Mouse (Mus musculus) CH12.LX (cell line): ENCODE measurements around the gene Otud3. TPM values are rescaled to one million over a fixed set of nuclear protein-coding genes. Genes with fewer than 3 reads are reported as not detected.

Experiments used
- DNase-seq: peaks from one replicate; pipeline ENCODE4 v3.0.0-alpha.2; 2013; ENCODE audit errors: extremely low read depth
- H3K27ac ChIP-seq: 2 replicates; pipeline ENCODE4 v1.5.1; 2012; ENCODE audit warnings: low read depth, mild to moderate bottlenecking, control low read depth, moderate library complexity; ENCODE audit not compliant: insufficient read depth
- H3K27me3 ChIP-seq: replicated peaks from 2 replicates; pipeline ENCODE3; 2012; ENCODE audit warnings: inconsistent platforms
- H3K36me3 ChIP-seq, 2 experiments: replicated peaks in 1 of 2; 2 replicates each; pipeline versions ENCODE3 to v1.6.1; 2012; ENCODE audit warnings: inconsistent platforms in 1 of 2, low read length in 1 of 2, mild to moderate bottlenecking in 1 of 2, mixed read lengths in 1 of 2, moderate library complexity in 1 of 2; ENCODE audit not compliant: control insufficient read depth in 1 of 2, insufficient read depth in 1 of 2
- H3K4me1 ChIP-seq, 2 experiments: 2 replicates each; pipeline ENCODE4 v1.6.1; 2012; ENCODE audit warnings: inconsistent platforms in 1 of 2, moderate library complexity in 1 of 2; ENCODE audit not compliant: insufficient read depth in 2 of 2, control insufficient read depth in 1 of 2
- H3K4me2 ChIP-seq: 2 replicates; pipeline ENCODE4 v1.6.1; 2012; ENCODE audit warnings: low read depth, mild to moderate bottlenecking, control low read depth; ENCODE audit not compliant: poor library complexity, insufficient read depth, severe bottlenecking
- H3K4me3 ChIP-seq, 3 experiments: fragments of 150-350 bp in 1 of 3; sonication (generic) in 1 of 3; replicated peaks in 1 of 3; 2 replicates each; pipeline versions ENCODE3 to v1.5.1; 2011 to 2012; ENCODE audit warnings: low read depth in 2 of 3, low read length in 2 of 3, mild to moderate bottlenecking in 2 of 3, moderate library complexity in 2 of 3, control low read depth in 1 of 3, improper control_type of control experiment in 1 of 3, inconsistent platforms in 1 of 3, mixed read lengths in 1 of 3; ENCODE audit not compliant: poor library complexity in 1 of 3
- H3K79me2 ChIP-seq: replicated peaks from 2 replicates; pipeline ENCODE4 v1.6.1; 2012; ENCODE audit warnings: mild to moderate bottlenecking, moderate library complexity; ENCODE audit not compliant: control insufficient read depth, poor library complexity, insufficient read depth, severe bottlenecking; ENCODE audit errors: extremely low read depth
- H3K9ac ChIP-seq: 2 replicates; pipeline ENCODE4 v1.6.1; 2012; ENCODE audit warnings: low read depth, mild to moderate bottlenecking, control low read depth, moderate library complexity; ENCODE audit not compliant: insufficient read depth
- H3K9me3 ChIP-seq: replicated peaks from 2 replicates; pipeline ENCODE3; 2012; ENCODE audit warnings: low read length, inconsistent platforms, mixed read lengths
- CTCF ChIP-seq, 2 experiments: IDR thresholded peaks in 1 of 2; conservative IDR thresholded peaks in 1 of 2; 2 replicates each; pipeline ENCODE4 v1.5.1; 2011 to 2012; ENCODE audit warnings: low read depth in 2 of 2, low read length in 2 of 2, improper control_type of control experiment in 1 of 2, inconsistent platforms in 1 of 2, mild to moderate bottlenecking in 1 of 2, moderate library complexity in 1 of 2
- HCFC1 ChIP-seq: IDR thresholded peaks from 2 replicates; pipeline ENCODE4 v1.6.1; 2012; ENCODE audit warnings: low read depth, mild to moderate bottlenecking, inconsistent platforms, low read length, improper control_type of control experiment
- IRF4 ChIP-seq: IDR thresholded peaks from 2 replicates; pipeline ENCODE4 v1.6.1; 2014; ENCODE audit warnings: low read depth, mild to moderate bottlenecking, inconsistent platforms, low read length, improper control_type of control experiment
- MAFK ChIP-seq: IDR thresholded peaks from 2 replicates; pipeline ENCODE4 v1.6.1; 2011; ENCODE audit warnings: low read length, improper control_type of control experiment; ENCODE audit not compliant: insufficient replicate concordance
- MAX ChIP-seq: IDR thresholded peaks from 2 replicates; pipeline ENCODE4 v1.6.1; 2011; ENCODE audit warnings: low read length, improper control_type of control experiment
- MAZ ChIP-seq: IDR thresholded peaks from 2 replicates; pipeline ENCODE4 v1.6.1; 2012; ENCODE audit warnings: low read depth, mild to moderate bottlenecking, inconsistent platforms, low read length, improper control_type of control experiment, moderate library complexity
- MEF2A ChIP-seq: IDR thresholded peaks from 2 replicates; pipeline ENCODE4 v1.6.1; 2014; ENCODE audit warnings: low read depth, mild to moderate bottlenecking, inconsistent platforms, low read length, improper control_type of control experiment, borderline replicate concordance
- NRF1 ChIP-seq: IDR thresholded peaks from 2 replicates; pipeline ENCODE4 v1.6.1; 2014; ENCODE audit warnings: low read depth, mild to moderate bottlenecking, inconsistent platforms, low read length, improper control_type of control experiment, moderate library complexity
- PAX5 ChIP-seq: IDR thresholded peaks from 2 replicates; pipeline ENCODE4 v1.6.1; 2012; ENCODE audit warnings: low read length, inconsistent platforms, mixed read lengths
- POLR2AphosphoS2 ChIP-seq: IDR thresholded peaks from 2 replicates; pipeline ENCODE4 v1.6.1; 2011; ENCODE audit warnings: low read depth, low read length, improper control_type of control experiment
- SMC3 ChIP-seq: IDR thresholded peaks from 2 replicates; pipeline ENCODE4 v1.6.1; 2011; ENCODE audit warnings: low read depth, low read length, improper control_type of control experiment
- TBP ChIP-seq: conservative IDR thresholded peaks from 2 replicates; pipeline ENCODE4 v1.6.1; 2011; ENCODE audit warnings: low read depth, low read length, improper control_type of control experiment
- ZKSCAN1 ChIP-seq: IDR thresholded peaks from 2 replicates; pipeline ENCODE4 v1.6.1; 2012; ENCODE audit warnings: low read depth, inconsistent platforms, low read length, improper control_type of control experiment, borderline replicate concordance
- dilution Hi-C: fragments of 300-500 bp; cut with MboI; formaldehyde crosslinking; loops from 2 replicates; pipeline ENCODE4 v1.14.3; 2020; ENCODE audit warnings: low sequenced_read_pairs; ENCODE audit not compliant: extremely low pct_unique_long_range_greater_than_20kb, extremely low pct_ligation_motif_present
- in situ Hi-C: fragments of 300-500 bp; cut with MboI; formaldehyde crosslinking; loops from 3 replicates; pipeline ENCODE4 v1.14.3; 2019; ENCODE audit warnings: low sequenced_read_pairs, low pct_ligation_motif_present, low pct_unique_long_range_greater_than_20kb, mixed read lengths
- polyA plus RNA-seq: library from polyadenylated mRNA; unstranded; fragments of >175 nt; gene quantifications from 2 replicates; pipeline ENCODE4 v1.2.1, GENCODE M21; 2012; ENCODE audit warnings: low read depth; ENCODE audit not compliant: insufficient read length
- total RNA-seq, 2 experiments: library from RNA; depleted of rRNA; stranded (reverse); fragments of 300-350 nt in 1 of 2; fragments of >200 nt in 1 of 2; gene quantifications; 2 replicates each; pipeline ENCODE4 v1.2.3; 2012 to 2014

The Otud3 gene
- total and polyA plus RNA-seq, 3 experiments, result 3.2 to 5.5 (median 5.4) TPM

DNA sequence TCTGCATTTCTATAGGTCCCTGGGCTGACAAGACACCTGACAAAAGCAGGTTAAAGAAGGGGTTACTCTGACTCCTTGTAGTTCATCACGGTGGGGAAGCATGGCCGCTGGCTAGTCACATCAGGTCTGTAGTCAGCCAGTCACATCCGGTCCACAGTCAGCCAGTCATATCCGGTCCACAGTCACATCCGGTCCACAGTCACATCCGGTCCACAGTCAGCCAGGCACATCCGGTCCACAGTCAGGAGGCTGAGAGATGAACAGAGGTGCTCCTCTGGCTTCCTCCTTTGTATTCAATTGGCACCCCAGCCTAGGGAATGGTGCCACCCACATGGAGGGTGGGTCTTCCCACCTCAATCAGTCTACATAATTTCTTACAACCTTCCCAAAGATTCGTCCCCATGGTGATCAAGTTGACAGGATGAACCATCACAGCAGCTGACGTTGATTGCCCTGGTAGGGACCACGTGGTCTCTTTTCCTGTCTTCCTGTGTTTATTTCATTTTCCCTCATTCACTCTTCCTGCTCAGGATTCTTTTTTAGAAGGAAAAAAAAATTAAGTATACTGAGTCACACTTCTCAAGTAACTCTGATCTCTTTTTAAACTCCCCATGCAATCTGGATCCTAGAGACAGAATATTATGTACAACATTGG lies 50.3 kb downstream of the Otud3 start, which contains the start of gene Pla2g5:
Gene Pla2g5 (minus strand): TSS at position 139 of the 655 bp plus-strand sequence.
- dilution Hi-C loops, result no loop called here

DNA sequence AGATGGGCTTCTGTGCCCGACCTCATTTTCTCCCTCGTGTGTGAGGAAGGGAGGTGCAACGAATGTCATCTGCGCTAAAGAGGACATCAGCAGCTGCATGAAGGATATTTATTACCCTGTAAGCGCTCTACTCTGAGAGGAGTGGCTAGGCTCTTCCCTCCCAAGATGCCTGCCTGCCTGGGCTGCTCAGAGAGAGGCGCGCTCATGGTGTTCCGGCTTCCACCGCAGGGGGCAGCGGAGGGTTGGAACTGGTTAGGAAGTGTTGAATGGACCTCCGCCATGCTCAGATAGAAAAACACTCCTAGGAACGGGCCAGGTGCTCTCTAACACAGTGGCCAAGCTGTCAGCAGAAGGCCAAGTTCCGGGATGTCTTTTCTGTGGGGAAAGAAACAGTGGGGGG lies 54.0 kb downstream of the Otud3 start:
- dilution Hi-C loops, result no loop called here
- in situ Hi-C loops, result loop anchor here (10.0 kb wide), 2 partner anchors 115 to 415 kb away; no protein-coding TSS in a partner anchor
- DNase-seq, result peak; percentile 26
- H3K9ac ChIP-seq, result no peak overlapping the region
- no peak overlapping the region for H3K4me3 ChIP-seq
- no peak overlapping the region for H3K4me2 ChIP-seq
- no peak overlapping the region for H3K27ac ChIP-seq
- H3K4me1 ChIP-seq, result no peaks in the 10 kb centered on the region
- no peaks in the 10 kb centered on the region for H3K9me3 ChIP-seq
- no peaks in the 10 kb centered on the region for H3K79me2 ChIP-seq
- TF ChIP-seq CTCF (conservative IDR thresholded peaks at IDR 0.05 in 1 of 2, IDR thresholded peaks at IDR 0.05 in 1 of 2; ENCODE audit: low read depth in 2 of 2, low read length in 2 of 2), result peak in 1 of 2 experiments; percentile 24; a peak in 1 of 4 replicates
- TF ChIP-seq NRF1, result no peak
- TF ChIP-seq MEF2A, result no peak
- no peak for TF ChIP-seq ZKSCAN1
- H3K27me3 ChIP-seq, result peaks cover 79% of the 10 kb centered on the region
- no peaks in the 10 kb centered on the region for H3K36me3 ChIP-seq

More for the DNA sequence above, 50.3 kb downstream of the Otud3 start, which contains the start of gene Pla2g5:
- no peaks in the 10 kb centered on the region for H3K79me2 ChIP-seq
- H3K36me3 ChIP-seq, result no peaks in the 10 kb centered on the region
- H3K27ac ChIP-seq, result no peak within 1 kb of the TSS
- peaks cover 4 to 5% of the 10 kb centered on the region in 2 experiments; a peak in 3 of 4 replicates for H3K4me1 ChIP-seq
- DNase-seq, result no peak
- H3K4me3 ChIP-seq, result no peak within 1 kb of the TSS
- TF ChIP-seq MAFK, result no peak
- no peak for TF ChIP-seq HCFC1
- TF ChIP-seq IRF4, result no peak
- TF ChIP-seq MEF2A, result no peak
- no peak for TF ChIP-seq POLR2AphosphoS2
- no peak for TF ChIP-seq MAZ
- TF ChIP-seq TBP, result no peak
- TF ChIP-seq PAX5, result no peak
- H3K9me3 ChIP-seq, result no peaks in the 10 kb centered on the region
- no peak within 1 kb of the TSS for H3K4me2 ChIP-seq
- in situ Hi-C loops, result no loop called here
- no peak within 1 kb of the TSS for H3K9ac ChIP-seq
- peaks cover 90% of the 10 kb centered on the region for H3K27me3 ChIP-seq

DNA sequence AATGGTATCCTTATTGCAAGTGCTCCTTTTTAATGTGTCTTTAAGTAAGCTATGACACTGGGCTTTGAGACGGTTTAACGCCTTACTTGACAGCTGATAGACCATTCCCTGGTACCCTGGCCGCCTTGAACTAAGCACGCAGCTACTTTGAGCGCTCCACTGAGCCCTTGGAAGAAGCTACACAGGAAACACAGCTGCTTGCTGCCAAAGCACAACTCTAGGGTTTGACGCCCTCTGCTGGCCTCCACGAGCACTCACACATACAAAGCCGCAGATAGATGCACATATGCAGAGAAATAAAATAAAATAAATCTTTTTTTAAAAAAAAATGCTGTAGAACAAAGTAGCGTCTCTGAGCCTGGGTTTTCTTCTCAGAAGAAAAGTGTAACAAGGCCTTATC lies 54.5 kb downstream of the Otud3 start:
- in situ Hi-C loops, result loop anchor here (10.0 kb wide), 2 partner anchors 114 to 414 kb away; no protein-coding TSS in a partner anchor
- no peak overlapping the region for H3K9ac ChIP-seq
- no peaks in the 10 kb centered on the region for H3K4me1 ChIP-seq
- H3K27me3 ChIP-seq, result peaks cover 78% of the 10 kb centered on the region
- no peaks in the 10 kb centered on the region for H3K9me3 ChIP-seq
- TF ChIP-seq SMC3, result peak; percentile 3; the same call in 1 of the 2 replicates
- peak in 1 of 2 experiments; percentile 54; a peak in 2 of 4 replicates for TF ChIP-seq CTCF (conservative IDR thresholded peaks at IDR 0.05 in 1 of 2, IDR thresholded peaks at IDR 0.05 in 1 of 2; ENCODE audit: low read depth in 2 of 2, low read length in 2 of 2)
- TF ChIP-seq MAX, result no peak
- TF ChIP-seq, all 38 proteins: peak for 2
- no peaks in the 10 kb centered on the region for H3K36me3 ChIP-seq
- no peaks in the 10 kb centered on the region for H3K79me2 ChIP-seq
- dilution Hi-C loops, result no loop called here
- peak; percentile 28 for DNase-seq
- no peak overlapping the region for H3K4me2 ChIP-seq
- H3K4me3 ChIP-seq, result no peak overlapping the region
- H3K27ac ChIP-seq, result no peak overlapping the region
